8 mouse cellular contexts compared by ENCODE assay signal in the genomic region with DNA sequence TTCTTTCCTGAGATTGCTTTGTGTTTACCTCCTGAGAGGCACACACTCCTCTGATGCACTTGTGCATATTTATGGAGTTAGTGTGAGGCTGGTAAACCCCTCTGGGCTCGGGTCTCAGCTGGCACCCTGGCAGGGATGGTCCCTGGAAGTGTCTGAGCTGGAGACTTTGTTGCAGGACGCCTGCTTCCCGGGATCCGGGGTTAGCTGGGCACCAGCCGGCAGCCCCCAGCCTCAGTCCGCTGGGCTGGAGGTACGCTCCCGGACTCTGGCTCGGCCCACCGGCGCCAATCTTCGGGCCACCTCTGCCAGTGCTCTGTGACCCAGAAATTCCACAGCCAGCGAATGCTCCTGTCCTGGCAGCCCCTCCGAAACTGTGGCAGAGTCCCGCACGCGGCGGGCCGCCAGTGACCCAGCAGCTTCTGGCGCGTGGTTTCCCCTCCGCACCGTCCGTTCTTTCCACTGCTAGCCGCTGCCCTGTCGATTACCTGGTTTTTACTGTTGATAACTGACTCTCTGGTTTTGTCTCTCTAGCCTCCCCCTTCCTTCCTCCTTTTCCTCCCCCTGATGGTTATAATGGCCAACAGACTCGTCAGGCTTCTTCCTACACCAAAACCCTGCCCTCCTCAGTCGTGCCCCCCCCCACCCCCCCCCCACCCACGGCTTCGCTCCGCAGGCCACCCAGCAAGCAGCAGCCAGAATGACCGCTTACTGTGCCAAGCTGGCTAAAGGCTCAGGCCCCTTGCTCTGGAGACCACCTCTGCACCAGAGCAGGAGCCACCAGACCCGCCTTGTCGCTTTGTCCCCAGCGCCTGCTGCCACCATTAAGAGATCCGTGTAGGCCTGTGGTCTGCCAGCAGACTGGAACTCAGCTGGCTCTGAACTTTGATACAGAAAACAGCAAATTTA. TPM values are rescaled to one million over a fixed set of nuclear protein-coding genes. Genes with fewer than 3 reads are reported as not detected.
A peak's percentile ranks its signal among the peaks of the same experiment; 100 is the strongest.
DNase-seq lines count a peak whose midpoint lies in the region; ATAC-seq and TF ChIP-seq lines count a peak whose summit lies in the region.

No protein-coding gene starts in this region.

- no peaks in the 10 kb centered on the region for H3K9me3 ChIP-seq in heart, embryonic 16.5 days (replicated peaks; ENCODE audit: control insufficient read depth, low read length)
- no peaks in the 10 kb centered on the region for H3K9me3 ChIP-seq in limb, embryonic 10.5 days (replicated peaks)
- no peaks in the 10 kb centered on the region for H3K9me3 ChIP-seq in midbrain, postnatal 0 days (ENCODE audit: low read length)

- 3% methylated on average over 36 of the region's 36 CpGs for WGBS in heart, embryonic 16.5 days
- WGBS in limb, embryonic 10.5 days, result under 1% methylated on average over 36 of the region's 36 CpGs
- 2% methylated on average over 36 of the region's 36 CpGs for WGBS in midbrain, postnatal 0 days

- peak; percentile 51 for ATAC-seq in heart, embryonic 16.5 days (replicated peaks; ENCODE audit: extremely low read depth, insufficient read depth, low FRiP score)
- 0 out of 2 replicates have a peak, but pooled peaks have one; percentile 31 for ATAC-seq in midbrain, postnatal 0 days (ENCODE audit: low FRiP score)

- H3K4me1 ChIP-seq in heart, embryonic 16.5 days (ENCODE audit: control insufficient read depth, insufficient read depth, low read length), result no peaks in the 10 kb centered on the region
- H3K4me1 ChIP-seq in limb, embryonic 10.5 days, result peaks cover 25% of the 10 kb centered on the region
- H3K4me1 ChIP-seq in midbrain, postnatal 0 days (ENCODE audit: insufficient read depth, low read length), result no peaks in the 10 kb centered on the region

- peak overlapping the region; percentile 58 for H3K4me3 ChIP-seq in heart, embryonic 16.5 days (ENCODE audit: low read length)
- peak overlapping the region; percentile 61 for H3K4me3 ChIP-seq in limb, embryonic 10.5 days
- peak overlapping the region; percentile 34 for H3K4me3 ChIP-seq in midbrain, postnatal 0 days (ENCODE audit: low read depth, low read length)

- no peak overlapping the region for H3K27ac ChIP-seq in heart, embryonic 16.5 days (ENCODE audit: low read length)
- H3K27ac ChIP-seq in limb, embryonic 10.5 days, result peak overlapping the region; percentile 97
- H3K27ac ChIP-seq in midbrain, postnatal 0 days (ENCODE audit: low read depth, low read length), result no peak overlapping the region

- no peak for TF ChIP-seq CTCF in midbrain, postnatal 0 days (IDR thresholded peaks at IDR 0.05)

- H3K4me2 ChIP-seq in heart, embryonic 16.5 days (ENCODE audit: low read depth, low read length), result peak overlapping the region; percentile 88
- peak overlapping the region; percentile 78 for H3K4me2 ChIP-seq in midbrain, postnatal 0 days (ENCODE audit: low read depth, low read length, poor library complexity, severe bottlenecking)

- peak overlapping the region; percentile 76 for H3K9ac ChIP-seq in heart, embryonic 16.5 days (ENCODE audit: low read length)
- peak overlapping the region; percentile 50 for H3K9ac ChIP-seq in midbrain, postnatal 0 days (replicated peaks; ENCODE audit: low read length, poor library complexity, severe bottlenecking)

- DNase-seq in cerebellum, postnatal 10 days, result peak; percentile 68 to 70
- DNase-seq in cerebellum, adult 8-10 months, result no peak
- peak; percentile 27 for DNase-seq in urinary bladder, adult 2 months (ENCODE audit: low spot score)
- no peak for DNase-seq in urinary bladder, postnatal 14 days (ENCODE audit: low spot score)
- peak; percentile 76 for DNase-seq in limb, embryonic 10.5 days (ENCODE audit: low spot score)
- peak; percentile 21 for DNase-seq in midbrain, postnatal 0 days (ENCODE audit: low spot score)
- no peak for DNase-seq in layer of hippocampus, adult 11-12 months (ENCODE audit: low spot score)

- H3K36me3 ChIP-seq in heart, embryonic 16.5 days (ENCODE audit: control insufficient read depth, insufficient read depth), result no peaks in the 10 kb centered on the region
- no peaks in the 10 kb centered on the region for H3K36me3 ChIP-seq in limb, embryonic 10.5 days
- no peaks in the 10 kb centered on the region for H3K36me3 ChIP-seq in midbrain, postnatal 0 days (ENCODE audit: insufficient read depth, low read length)

- no peaks in the 10 kb centered on the region for H3K27me3 ChIP-seq in heart, embryonic 16.5 days (ENCODE audit: control insufficient read depth, insufficient read depth, low read length)
- no peaks in the 10 kb centered on the region for H3K27me3 ChIP-seq in limb, embryonic 10.5 days (ENCODE audit: low read depth, poor library complexity, severe bottlenecking)
- H3K27me3 ChIP-seq in midbrain, postnatal 0 days (ENCODE audit: insufficient read depth, low read length), result peaks cover 6% of the 10 kb centered on the region

RNA-seq across cellular contexts. Expression of a gene that starts 26.3 kb away (rescaled TPM):
- 31.8 and 37.6 TPM in 2 replicates for polyA plus RNA-seq in urinary bladder, adult 2 months (2012; rRNA removed)
- 26.6 and 31.2 TPM in 2 replicates for polyA plus RNA-seq in heart, embryonic 16.5 days (2015; fragmentation: Nextera tagmentation; extraction: Ambion mirVana)
- polyA plus RNA-seq in limb, embryonic 10.5 days (2016; fragmentation: Nextera tagmentation; extraction: Ambion mirVana), result 46.6 and 54.1 TPM in 2 replicates
- 38.7 and 40.7 TPM in 2 replicates for total RNA-seq in midbrain, postnatal 0 days (2014; rRNA removed)
- 13.1 and 15.5 TPM in 2 replicates for polyA plus RNA-seq in midbrain, postnatal 0 days (2015; fragmentation: Nextera tagmentation; extraction: Ambion mirVana)

Comparison
In these comparisons a context has a peak if more than half of its experiments do, and no peak if none do; other contexts are left out.
1. DNase-seq: peak in cerebellum, postnatal 10 days (2 of 2), urinary bladder, adult 2 months (single experiment), limb, embryonic 10.5 days (single experiment) and midbrain, postnatal 0 days (single experiment); none in cerebellum, adult 8-10 months (single experiment), urinary bladder, postnatal 14 days (single experiment) and layer of hippocampus, adult 11-12 months (single experiment).
2. Peak in every context shown above with its lines, with median percentiles within 50 percentile points of each other: H3K4me3 ChIP-seq.